Comparison of ENCODE assay signal across 8 mouse cellular contexts in the genomic region with DNA sequence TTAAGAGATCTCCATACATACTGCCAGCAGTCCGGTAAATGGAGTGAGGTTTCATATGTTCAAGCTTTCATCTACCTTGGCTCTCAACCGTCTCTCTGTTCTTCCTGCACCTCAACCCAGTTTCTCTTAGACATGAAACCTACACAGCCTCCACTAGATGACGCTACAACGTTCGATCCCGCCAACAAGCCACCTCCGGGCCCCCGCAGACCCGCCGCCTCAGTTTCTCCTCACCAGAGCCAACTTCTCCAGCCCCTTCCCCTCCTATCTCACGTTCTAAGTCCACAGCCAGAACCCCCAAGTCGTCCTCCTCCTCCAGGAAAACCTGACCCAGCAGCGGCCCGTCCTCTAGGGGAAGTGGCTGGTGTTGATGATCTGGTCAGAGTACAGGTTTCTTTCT. TPM values are rescaled to one million over a fixed set of nuclear protein-coding genes. Genes with fewer than 3 reads are reported as not detected.
A peak's percentile ranks its signal among the peaks of the same experiment; 100 is the strongest.
DNase-seq lines count a peak whose midpoint lies in the region; ATAC-seq lines count a peak whose summit lies in the region.

No protein-coding gene starts in this region.

- H3K4me1 ChIP-seq in limb, embryonic 15.5 days = peaks cover 20% of the 10 kb centered on the region
- H3K4me1 ChIP-seq in midbrain, embryonic 14.5 days (ENCODE audit: control insufficient read depth, insufficient read depth, low read length) = peaks cover 8% of the 10 kb centered on the region

- DNase-seq in left cerebral cortex, postnatal 4 days = peak; percentile 30
- DNase-seq in left cerebral cortex, adult 8-10 months (ENCODE audit: low spot score in 2 of 2) = no peak
- DNase-seq in embryo, embryonic 11 days = peak; percentile 64
- peak; percentile 62 for DNase-seq in midbrain, embryonic 14.5 days
- peak; percentile 65 for DNase-seq in thymus, postnatal 0 days (ENCODE audit: low spot score)
- DNase-seq in gastrocnemius, postnatal 36 days = no peak

- H3K36me3 ChIP-seq in limb, embryonic 15.5 days = no peaks in the 10 kb centered on the region
- H3K36me3 ChIP-seq in midbrain, embryonic 14.5 days (ENCODE audit: control insufficient read depth, insufficient read depth, low read length) = no peaks in the 10 kb centered on the region

- H3K27ac ChIP-seq in limb, embryonic 15.5 days = no peak overlapping the region
- H3K27ac ChIP-seq in midbrain, embryonic 14.5 days (replicated peaks; ENCODE audit: low read depth, low read length) = peak overlapping the region; percentile 73; the same call in 1 of the 2 replicates

- peak overlapping the region; percentile 40 for H3K4me3 ChIP-seq in limb, embryonic 15.5 days
- H3K4me3 ChIP-seq in midbrain, embryonic 14.5 days (replicated peaks; ENCODE audit: low read depth, low read length) = peak overlapping the region; percentile 44

- peak overlapping the region; percentile 88 for H3K4me2 ChIP-seq in limb, embryonic 15.5 days
- peak overlapping the region; percentile 78 for H3K4me2 ChIP-seq in midbrain, embryonic 14.5 days (ENCODE audit: low read length)

- no peaks in the 10 kb centered on the region for H3K27me3 ChIP-seq in limb, embryonic 15.5 days
- H3K27me3 ChIP-seq in midbrain, embryonic 14.5 days (ENCODE audit: control insufficient read depth, insufficient read depth, low read length) = no peaks in the 10 kb centered on the region

- ATAC-seq in hematopoietic stem cell, adult 5-6 weeks (replicated peaks in 1 of 2; ENCODE audit: insufficient read depth in 1 of 2, low FRiP score in 2 of 2, low TSS enrichment in 1 of 2, low read depth in 1 of 2, poor library complexity in 2 of 2, severe bottlenecking in 2 of 2) = peak; percentile 80 to 81
- no peak for ATAC-seq in limb, embryonic 15.5 days (ENCODE audit: insufficient number of reproducible peaks, low FRiP score, low TSS enrichment, low read depth)
- ATAC-seq in midbrain, embryonic 14.5 days (ENCODE audit: low FRiP score, low TSS enrichment) = peak; percentile 3; the same call in 1 of the 2 replicates

- no peaks in the 10 kb centered on the region for H3K9me3 ChIP-seq in limb, embryonic 15.5 days
- no peaks in the 10 kb centered on the region for H3K9me3 ChIP-seq in midbrain, embryonic 14.5 days (ENCODE audit: control insufficient read depth, low read length)

- intact Hi-C loops in left cerebral cortex, postnatal 4 days (cut with DNase I) = loop anchor here (2.0 kb wide), 1 partner anchor 41 kb away; no protein-coding TSS in a partner anchor
- intact Hi-C loops in gastrocnemius, postnatal 36 days (cut with DNase I) = loop anchor here (10.0 kb wide), 1 partner anchor 47 kb away; no protein-coding TSS in a partner anchor

- WGBS in limb, embryonic 15.5 days = 36% methylated on average over 14 of the region's 14 CpGs
- WGBS in midbrain, embryonic 14.5 days = 35% methylated on average over 14 of the region's 14 CpGs

- no peak overlapping the region for H3K9ac ChIP-seq in limb, embryonic 15.5 days
- H3K9ac ChIP-seq in midbrain, embryonic 14.5 days (replicated peaks; ENCODE audit: low read length) = peak overlapping the region; percentile 54

RNA-seq across cellular contexts. Expression of a gene that starts 32.7 kb away (rescaled TPM):
- 1,000 to 10,000 TPM; 5,205 to 5,346 TPM for total RNA-seq in left cerebral cortex, postnatal 4 days (2021)
- total RNA-seq in left cerebral cortex, adult 8-10 months (2022) = 1,000 to 10,000 TPM; 2,343 to 2,844 (median 2,594) TPM
- 13,616 and 15,037 TPM in 2 replicates for total RNA-seq in hematopoietic stem cell, adult 5-6 weeks (2017)
- polyA plus RNA-seq in limb, embryonic 15.5 days (2015; fragmentation: Nextera tagmentation; extraction: Ambion mirVana) = 4,450 and 5,127 TPM in 2 replicates
- polyA plus RNA-seq in midbrain, embryonic 14.5 days (2014; fragmentation: Nextera tagmentation; extraction: Ambion mirVana) = 3,788 and 4,401 TPM in 2 replicates
- polyA plus RNA-seq in thymus, postnatal 0 days (2015; fragmentation: Nextera tagmentation; extraction: Ambion mirVana) = 3,927 and 4,011 TPM in 2 replicates
- total RNA-seq in gastrocnemius, postnatal 36 days (2021) = 100 to 1,000 TPM; 496 to 538 TPM

Comparison
In these comparisons a context has a peak if more than half of its experiments do, and no peak if none do; other contexts are left out.
1. DNase-seq: peak in left cerebral cortex, postnatal 4 days (single experiment), embryo, embryonic 11 days (single experiment), midbrain, embryonic 14.5 days (single experiment) and thymus, postnatal 0 days (single experiment); none in left cerebral cortex, adult 8-10 months (0 of 2) and gastrocnemius, postnatal 36 days (0 of 2).
2. RNA of a gene that starts 32.7 kb away (total RNA-seq): 13,616 to 15,037 TPM in hematopoietic stem cell, adult 5-6 weeks, 5,205 to 5,346 TPM in left cerebral cortex, postnatal 4 days and 2,343 to 2,844 TPM in left cerebral cortex, adult 8-10 months; 496 to 538 TPM in gastrocnemius, postnatal 36 days; every median in the first group is over 4 times any median in the second.